Mouse (Mus musculus) neural tube, embryonic 12.5 days (tissue): ENCODE measurements around the gene Gpr146. TPM values are rescaled to one million over a fixed set of nuclear protein-coding genes. Genes with fewer than 3 reads are reported as not detected.
A peak's percentile ranks its signal among the peaks of the same experiment; 100 is the strongest.
"Not testable (repeated sequence)": the region's sequence is repeated elsewhere in the genome, so short reads cannot be mapped to it uniquely, and the experiment has no call there.

Experiments used
- ATAC-seq: fragments of 200-750 bp; cut with Nextera tagmentation; 2 replicates; pipeline ENCODE4 v1.8.0; 2017; ENCODE audit warnings: low read depth, mild to moderate bottlenecking, moderate TSS enrichment, moderate library complexity; ENCODE audit not compliant: low FRiP score
- H3K27ac ChIP-seq: fragments of 300-500 bp; sonication (generic); 2 replicates; pipeline ENCODE4 v1.5.1; 2016
- H3K27me3 ChIP-seq: fragments of 300-500 bp; sonication (generic); replicated peaks from 2 replicates; pipeline ENCODE4 v1.6.1; 2016; ENCODE audit warnings: mild to moderate bottlenecking
- H3K36me3 ChIP-seq: fragments of 300-500 bp; sonication (generic); 2 replicates; pipeline ENCODE4 v1.6.1; 2016; ENCODE audit warnings: mild to moderate bottlenecking
- H3K4me1 ChIP-seq: fragments of 300-500 bp; sonication (generic); 2 replicates; pipeline ENCODE4 v1.6.1; 2016
- H3K4me2 ChIP-seq: fragments of 300-500 bp; sonication (generic); replicated peaks from 2 replicates; pipeline ENCODE4 v1.6.1; 2016; ENCODE audit warnings: mild to moderate bottlenecking
- H3K4me3 ChIP-seq: fragments of 300-500 bp; sonication (generic); 2 replicates; pipeline ENCODE4 v1.5.1; 2016
- H3K9ac ChIP-seq: fragments of 300-500 bp; sonication (generic); 2 replicates; pipeline ENCODE4 v1.6.1; 2016; ENCODE audit warnings: mild to moderate bottlenecking
- H3K9me3 ChIP-seq: fragments of 300-500 bp; sonication (generic); 2 replicates; pipeline ENCODE4 v1.6.1; 2016; ENCODE audit warnings: mild to moderate bottlenecking
- WGBS: fragments of 180-500 bp; shearing (Covaris S2); methylation state at CpG from one replicate; pipeline ENCODE4 v1.1.7; 2016; 5-methylcytosine and 5-hydroxymethylcytosine counted together
- polyA plus RNA-seq: library from polyadenylated mRNA; unstranded; fragments of >200 nt; fragmentation: Nextera tagmentation; extraction: Ambion mirVana; gene quantifications from 2 replicates; pipeline ENCODE4 v1.2.1, GENCODE M21; 2016

Gene Gpr146
- polyA plus RNA-seq: 1.9 and 2.3 TPM in 2 replicates

DNA sequence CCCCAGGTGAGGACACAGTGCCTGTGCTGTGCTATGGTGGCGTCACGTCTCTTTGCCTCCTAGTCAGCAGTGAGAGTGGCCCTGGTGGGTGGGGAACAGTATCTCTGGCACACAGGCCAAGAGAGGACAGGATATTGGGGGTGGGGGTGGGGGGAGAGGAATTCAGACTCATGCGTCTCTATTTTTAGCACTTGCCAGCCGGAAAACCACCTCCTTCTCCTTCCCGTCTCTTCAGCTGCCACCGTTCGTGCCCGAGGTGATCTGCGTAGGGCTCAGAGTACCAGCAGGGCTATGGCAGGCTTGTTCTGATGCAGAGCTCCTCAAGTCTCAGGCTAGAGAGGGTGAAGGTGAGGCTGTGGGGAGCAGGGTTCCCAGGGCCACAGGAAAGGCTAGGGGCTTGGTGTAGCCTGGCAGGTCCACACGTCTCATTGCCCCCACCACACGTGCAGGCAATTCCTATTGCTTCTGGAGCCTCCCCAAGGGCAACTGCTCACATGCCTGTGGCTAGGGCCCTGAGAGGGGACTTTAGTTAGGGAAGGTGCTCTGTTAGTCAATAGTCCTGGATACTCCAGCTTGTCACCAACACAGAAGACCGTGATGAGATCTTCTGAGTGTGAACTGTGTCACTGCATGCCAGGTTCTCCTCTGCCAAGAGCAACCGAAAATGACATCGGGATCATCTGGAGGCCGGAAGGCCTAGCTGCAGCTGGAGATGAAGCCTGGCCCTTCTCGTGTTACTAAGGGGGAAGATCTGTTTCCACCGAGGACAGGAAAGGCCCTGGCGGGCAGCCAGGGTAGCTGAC, at the start of gene Gpr146:
Gene Gpr146 (plus strand): TSS at position 230 of the 803 bp plus-strand sequence.
- Histone ChIP-seq H3K27me3 (no peaks in the 10 kb centered on the region), H3K4me2 (no peak within 1 kb of the TSS; the same call in 1 of the 2 replicates), H3K27ac (no peak within 1 kb of the TSS), H3K9ac (no peak within 1 kb of the TSS), H3K9me3 (no peaks in the 10 kb centered on the region), H3K36me3 (no peaks in the 10 kb centered on the region), H3K4me3 (no peak within 1 kb of the TSS), H3K4me1 (peaks cover 26% of the 10 kb centered on the region)
- ATAC-seq: no peak
- 79% methylated on average over 18 of the region's 18 CpGs for WGBS

DNA sequence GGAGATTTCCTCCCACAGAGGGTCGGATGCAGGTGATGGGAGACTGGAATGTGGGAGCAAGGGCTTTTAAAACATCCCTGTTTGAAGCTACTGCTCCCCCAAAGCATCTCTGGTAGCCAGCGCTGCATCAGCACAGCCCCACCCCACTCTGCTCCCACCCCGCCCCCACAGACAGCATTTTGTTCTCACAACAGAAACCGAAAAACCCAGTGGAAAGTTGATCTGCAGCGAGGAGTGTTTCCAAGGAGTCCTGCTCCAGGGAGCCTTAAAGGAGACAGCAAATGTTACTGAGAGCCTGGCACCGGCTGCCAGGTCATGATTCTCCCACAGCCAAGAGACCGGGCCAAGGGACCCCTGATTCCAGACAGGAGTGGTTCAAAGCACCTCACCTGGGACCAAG, 46.7 kb upstream of the Gpr146 start:
- ATAC-seq: no peak

DNA sequence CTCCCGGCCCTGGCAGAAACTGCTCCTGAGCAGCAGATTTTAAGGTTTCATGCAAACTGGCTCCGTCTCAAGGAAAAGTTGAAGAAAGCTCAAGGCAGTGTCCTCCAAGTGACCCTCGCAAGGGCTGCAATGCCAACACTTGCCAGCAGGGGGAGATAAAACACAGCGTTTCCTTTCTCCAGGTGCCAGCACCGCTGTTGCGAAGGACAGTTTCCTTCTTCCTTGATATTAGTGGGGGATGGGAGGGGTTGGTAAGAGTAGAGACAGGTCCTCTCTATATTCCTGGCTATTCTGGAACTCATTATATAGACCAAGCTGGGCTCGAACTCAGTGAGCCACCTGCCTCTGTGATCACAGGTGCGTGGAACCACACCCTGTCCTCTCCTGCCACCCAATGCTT, 45.8 kb upstream of the Gpr146 start:
- Histone ChIP-seq H3K27me3 (peaks cover 6% of the 10 kb centered on the region), H3K4me3 (no peak overlapping the region), H3K9me3 (no peaks in the 10 kb centered on the region), H3K4me2 (no peak overlapping the region), H3K27ac (no peak overlapping the region), H3K4me1 (no peaks in the 10 kb centered on the region), H3K9ac (no peak overlapping the region), H3K36me3 (peaks cover 23% of the 10 kb centered on the region)
- 22% methylated on average over 8 of the region's 8 CpGs for WGBS
- ATAC-seq: no peak

More for the DNA sequence above, 46.7 kb upstream of the Gpr146 start:
- Histone ChIP-seq H3K36me3 (peaks cover 13% of the 10 kb centered on the region), H3K9ac (no peak overlapping the region), H3K4me1 (no peaks in the 10 kb centered on the region), H3K27me3 (peaks cover 16% of the 10 kb centered on the region), H3K27ac (no peak overlapping the region), H3K9me3 (no peaks in the 10 kb centered on the region), H3K4me2 (no peak overlapping the region), H3K4me3 (no peak overlapping the region)
- WGBS: 81% methylated on average over 7 of the region's 7 CpGs

DNA sequence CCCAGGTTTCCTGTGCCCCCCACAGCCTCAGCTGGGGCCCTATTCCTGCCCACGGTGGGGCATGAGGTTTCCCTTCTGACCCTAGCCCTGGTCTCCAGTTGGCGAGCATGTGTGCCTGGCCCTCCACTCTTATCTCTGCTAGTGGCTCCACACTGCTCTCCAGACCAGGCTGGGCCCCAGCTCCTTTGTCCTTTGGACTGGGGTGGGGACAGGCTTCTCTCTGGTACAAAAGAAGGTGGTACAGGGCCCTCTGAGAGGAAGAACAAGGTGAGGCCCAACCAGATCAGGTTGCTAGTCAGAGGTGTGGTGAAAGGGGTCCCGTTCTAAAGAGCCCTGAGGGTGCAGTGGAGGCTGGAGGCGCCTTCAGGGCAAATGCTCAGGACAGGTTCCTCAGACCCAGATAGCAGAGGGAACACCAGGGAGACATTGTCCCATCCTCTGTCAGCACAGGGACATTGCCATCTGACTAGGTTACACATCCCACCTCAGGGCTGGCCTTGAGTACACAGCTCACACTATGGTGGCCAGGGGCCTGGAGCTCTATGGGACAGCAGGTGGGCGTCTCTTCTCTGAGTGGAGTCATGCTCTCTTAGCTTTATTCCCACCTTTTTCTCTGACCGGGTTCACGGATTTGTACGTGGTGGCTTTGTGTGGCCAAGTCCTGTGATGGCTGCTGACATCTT, 44.8 kb upstream of the Gpr146 start:
- no peak overlapping the region for H3K9ac ChIP-seq
- no peak overlapping the region for H3K27ac ChIP-seq
- H3K4me1 ChIP-seq: no peaks in the 10 kb centered on the region
- peaks cover 32% of the 10 kb centered on the region for H3K36me3 ChIP-seq
- no peak overlapping the region for H3K4me3 ChIP-seq
- H3K4me2 ChIP-seq: no peak overlapping the region
- no peaks in the 10 kb centered on the region for H3K9me3 ChIP-seq
- ATAC-seq: no peak
- 86% methylated on average over 8 of the region's 8 CpGs for WGBS
- H3K27me3 ChIP-seq: no peaks in the 10 kb centered on the region

DNA sequence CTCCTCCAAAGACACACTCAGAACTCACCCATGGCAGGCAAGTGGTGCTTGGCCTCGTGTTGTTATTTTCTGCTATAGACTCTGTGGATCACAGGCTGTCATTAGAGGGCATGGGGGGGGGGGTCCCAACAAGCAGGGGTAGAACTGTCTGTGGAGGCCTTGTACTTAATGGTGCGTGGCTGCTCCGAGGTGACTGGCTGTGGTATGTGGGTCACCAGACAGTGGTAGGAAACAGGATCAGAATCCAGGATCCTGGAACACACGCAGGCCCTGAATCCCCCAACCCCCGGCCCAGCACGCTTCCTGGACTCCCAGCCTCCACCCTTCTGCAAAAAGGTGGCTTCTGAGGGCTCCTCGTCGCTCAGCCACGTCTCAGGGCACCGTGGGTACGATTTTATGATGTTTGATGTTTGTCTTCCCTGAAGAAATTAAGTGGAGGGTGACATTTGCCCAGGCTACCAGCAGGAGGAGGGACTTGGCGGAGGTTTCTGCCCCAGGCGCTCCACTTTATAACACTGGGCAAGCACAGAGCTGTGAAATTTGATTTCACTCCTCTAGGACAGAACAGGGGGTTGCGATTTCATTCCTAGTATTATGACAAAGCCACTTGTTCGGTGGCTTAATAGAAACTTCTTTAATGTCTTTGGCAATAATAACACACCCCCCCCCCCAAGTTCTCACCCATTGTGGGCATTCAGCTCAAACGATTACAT, 44.0 kb upstream of the Gpr146 start:
- Histone ChIP-seq H3K36me3 (peaks cover 40% of the 10 kb centered on the region), H3K9me3 (no peaks in the 10 kb centered on the region)
- WGBS: 68% methylated on average over 16 of the region's 16 CpGs

DNA sequence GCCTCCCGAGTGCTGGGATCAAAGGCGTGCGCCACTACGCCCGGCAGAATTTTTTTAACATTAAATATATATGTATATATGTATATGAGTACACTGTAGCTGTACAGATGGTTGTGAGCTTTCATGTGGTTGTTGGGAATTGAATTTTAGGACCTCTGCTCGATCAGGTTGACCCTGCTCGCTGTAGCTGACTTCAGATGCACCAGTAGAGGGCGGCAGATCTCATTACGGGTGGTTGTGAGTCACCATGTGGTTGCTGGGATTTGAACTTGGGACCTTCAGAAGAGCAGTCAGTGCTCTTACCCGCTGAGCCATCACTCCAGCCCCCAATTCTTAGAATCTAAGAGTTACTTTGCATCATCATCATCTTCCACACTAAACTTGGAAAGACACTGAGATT, 43.1 kb upstream of the Gpr146 start:
- ATAC-seq, H3K4me2 ChIP-seq, H3K4me3 ChIP-seq, H3K27ac ChIP-seq, H3K27me3 ChIP-seq, H3K9me3 ChIP-seq, H3K9ac ChIP-seq, H3K4me1 ChIP-seq: not testable (repeated sequence)
- 85% methylated on average over 10 of the region's 10 CpGs for WGBS
- peaks cover 49% of the 10 kb centered on the region for H3K36me3 ChIP-seq

More for the DNA sequence above, 44.0 kb upstream of the Gpr146 start:
- H3K4me2 ChIP-seq: no peak overlapping the region
- no peak overlapping the region for H3K4me3 ChIP-seq
- H3K27me3 ChIP-seq: no peaks in the 10 kb centered on the region
- H3K27ac ChIP-seq: no peak overlapping the region
- no peak overlapping the region for H3K9ac ChIP-seq
- no peak for ATAC-seq
- no peaks in the 10 kb centered on the region for H3K4me1 ChIP-seq

DNA sequence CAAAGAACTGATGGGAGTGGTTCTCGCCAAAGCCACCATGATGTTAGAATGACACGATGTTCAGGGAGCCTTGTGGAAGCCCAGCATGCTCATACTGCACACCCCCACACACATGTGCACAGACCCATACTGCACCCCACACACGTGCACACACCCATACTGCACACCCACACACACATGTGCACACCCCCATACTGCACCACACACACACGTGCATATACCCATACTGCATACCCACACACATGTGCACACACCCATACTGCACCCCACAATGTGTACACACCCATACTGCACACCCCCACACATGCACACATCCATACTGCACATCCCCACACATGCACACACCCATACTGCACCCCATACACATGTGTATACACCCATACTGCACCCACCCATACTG, 41.9 kb upstream of the Gpr146 start:
- Histone ChIP-seq H3K4me1 (no peaks in the 10 kb centered on the region), H3K9ac (no peak overlapping the region), H3K9me3 (no peaks in the 10 kb centered on the region), H3K36me3 (peaks cover 62% of the 10 kb centered on the region), H3K4me3 (no peak overlapping the region), H3K27me3 (no peaks in the 10 kb centered on the region), H3K4me2 (no peak overlapping the region), H3K27ac (no peak overlapping the region)
- 95% methylated on average over 4 of the region's 4 CpGs for WGBS
- ATAC-seq: no peak

DNA sequence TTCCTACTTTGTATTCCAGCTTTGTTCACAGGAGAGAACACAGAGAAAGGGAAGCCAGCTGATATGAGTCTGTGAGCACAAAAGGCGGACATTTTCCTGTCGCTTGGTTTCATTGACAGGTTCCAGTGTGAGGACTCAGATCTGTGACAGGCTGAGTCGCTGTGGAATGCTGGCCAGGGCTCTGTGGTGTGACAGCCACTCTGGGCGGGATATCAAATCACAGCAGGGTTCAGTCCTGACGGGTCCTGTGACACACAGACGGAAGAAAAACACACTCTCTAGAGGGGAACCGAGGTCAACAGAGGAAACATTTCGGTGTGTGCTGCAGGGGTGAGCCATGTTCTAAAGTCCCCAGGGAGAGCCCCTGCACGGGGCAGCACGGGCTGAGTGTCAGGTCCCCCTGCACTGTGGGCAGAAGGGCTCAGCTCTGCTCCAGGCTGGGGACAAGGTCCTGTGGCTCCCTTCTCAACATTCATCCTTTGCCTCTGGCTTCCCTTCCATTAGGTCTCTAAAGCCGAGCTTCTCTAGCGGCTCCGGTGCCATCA, 39.6 kb upstream of the Gpr146 start:
- ATAC-seq: no peak
- H3K36me3 ChIP-seq: peaks cover 80% of the 10 kb centered on the region

DNA sequence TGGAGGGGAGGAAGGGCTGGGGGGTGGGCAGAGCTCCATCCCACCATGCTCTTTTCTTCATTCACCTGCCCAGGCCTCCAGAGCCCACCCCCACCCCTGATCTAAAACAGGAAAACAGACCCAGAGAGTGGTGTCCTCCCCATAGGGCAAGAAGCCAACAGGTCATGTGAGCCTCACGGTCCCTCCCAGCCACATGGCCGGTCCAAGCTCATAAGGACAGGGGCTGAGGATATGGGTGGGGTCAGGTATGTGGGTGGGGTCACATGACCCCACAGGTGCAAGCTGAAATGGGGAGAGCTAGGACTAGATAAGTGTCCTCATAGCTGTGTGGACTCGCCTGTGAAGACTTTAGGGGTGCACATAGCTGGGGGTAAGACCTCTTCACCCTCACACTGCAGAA, 39.1 kb upstream of the Gpr146 start:
- H3K27ac ChIP-seq: no peak overlapping the region
- H3K27me3 ChIP-seq: no peaks in the 10 kb centered on the region
- H3K4me1 ChIP-seq: peaks cover 5% of the 10 kb centered on the region
- H3K9me3 ChIP-seq: no peaks in the 10 kb centered on the region
- ATAC-seq: no peak
- no peak overlapping the region for H3K9ac ChIP-seq
- H3K4me2 ChIP-seq: no peak overlapping the region
- H3K4me3 ChIP-seq: no peak overlapping the region
- 87% methylated on average over 3 of the region's 3 CpGs for WGBS
- peaks cover 81% of the 10 kb centered on the region for H3K36me3 ChIP-seq

More for the DNA sequence above, 39.6 kb upstream of the Gpr146 start:
- Histone ChIP-seq H3K9ac (no peak overlapping the region), H3K4me1 (peaks cover 2% of the 10 kb centered on the region; the same call in 1 of the 2 replicates), H3K9me3 (no peaks in the 10 kb centered on the region), H3K27me3 (no peaks in the 10 kb centered on the region), H3K4me3 (no peak overlapping the region), H3K27ac (no peak overlapping the region), H3K4me2 (no peak overlapping the region)
- WGBS: 81% methylated on average over 13 of the region's 13 CpGs

DNA sequence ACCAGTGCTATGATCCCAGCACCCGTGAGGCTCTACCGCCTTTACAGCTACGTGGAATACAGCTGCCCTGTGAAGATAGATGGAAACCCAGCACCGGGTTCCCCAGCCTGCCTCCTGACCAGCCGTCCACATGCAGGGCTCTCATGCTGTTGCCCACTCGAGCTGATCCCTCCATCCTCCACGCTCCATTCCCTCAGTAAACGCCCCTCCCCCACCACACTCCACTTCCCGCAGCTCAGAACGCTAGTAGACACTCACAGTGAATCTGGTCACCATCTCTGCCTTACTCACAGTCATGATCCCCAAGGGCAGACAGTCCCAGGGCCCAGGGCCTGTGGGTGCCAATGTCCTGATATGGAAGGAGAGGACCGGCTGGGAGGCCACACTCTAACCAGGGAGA, 38.6 kb upstream of the Gpr146 start:
- H3K4me3 ChIP-seq: no peak overlapping the region
- ATAC-seq: no peak
- no peak overlapping the region for H3K9ac ChIP-seq
- H3K36me3 ChIP-seq: peaks cover 81% of the 10 kb centered on the region
- H3K4me2 ChIP-seq: no peak overlapping the region
- 85% methylated on average over 11 of the region's 11 CpGs for WGBS
- H3K4me1 ChIP-seq: peaks cover 9% of the 10 kb centered on the region
- no peaks in the 10 kb centered on the region for H3K9me3 ChIP-seq
- no peaks in the 10 kb centered on the region for H3K27me3 ChIP-seq
- H3K27ac ChIP-seq: no peak overlapping the region

DNA sequence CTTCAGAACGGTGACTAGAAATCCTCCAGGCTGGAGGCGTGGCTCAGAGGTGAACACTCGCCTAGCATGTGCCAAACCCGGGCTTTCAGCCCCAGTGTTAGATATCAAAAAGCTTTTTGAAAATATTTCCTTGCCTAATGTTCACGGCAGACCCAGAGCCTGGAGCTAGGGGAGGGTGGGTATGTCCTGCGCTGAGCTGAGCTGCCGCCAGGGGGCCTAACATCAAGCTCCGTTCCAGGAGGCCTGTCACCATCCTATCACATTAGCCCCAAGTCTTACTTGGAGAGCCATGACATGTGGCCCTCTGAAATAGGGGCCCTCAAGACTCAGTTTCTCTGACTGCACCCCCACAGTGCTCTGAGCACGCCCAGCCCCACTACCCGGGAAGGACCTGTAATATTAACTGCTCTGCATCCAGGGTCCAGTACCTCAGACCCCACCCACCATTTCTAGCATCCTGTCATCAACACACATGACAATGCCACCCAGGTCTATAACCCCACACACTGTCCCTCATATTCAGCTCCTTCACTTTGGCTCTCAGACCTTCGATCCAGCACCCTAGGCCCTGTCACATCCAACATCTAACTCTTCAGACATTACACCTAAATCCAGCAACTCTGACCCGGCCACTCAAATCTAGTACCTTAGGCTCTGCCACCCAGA, 33.3 kb upstream of the Gpr146 start:
- Histone ChIP-seq H3K4me3 (peak overlapping the region; percentile 79), H3K4me1 (peaks cover 14% of the 10 kb centered on the region), H3K27ac (no peak overlapping the region), H3K4me2 (peak overlapping the region; percentile 88), H3K36me3 (peaks cover 34% of the 10 kb centered on the region), H3K9me3 (no peaks in the 10 kb centered on the region), H3K27me3 (no peaks in the 10 kb centered on the region; the same call in 1 of the 2 replicates), H3K9ac (peak overlapping the region; percentile 85)
- WGBS: 8% methylated on average over 12 of the region's 12 CpGs
- peak; percentile 75 for ATAC-seq
